Mouse (Mus musculus) heart, postnatal 25 days (tissue): ENCODE measurements around the gene Esm1. TPM values are rescaled to one million over a fixed set of nuclear protein-coding genes. Genes with fewer than 3 reads are reported as not detected.

Experiments used
- DNase-seq: peaks from one replicate; pipeline ENCODE4 v3.0.0; 2022; ENCODE audit warnings: low spot score
- intact Hi-C: fragments of 180-260 bp; cut with DNase I; formaldehyde crosslinking; loops from one replicate; pipeline ENCODE4 v1.15.1; 2025
- total RNA-seq, 2 experiments: library from RNA; stranded (reverse); gene quantifications; 2 replicates each; pipeline ENCODE4 v1.2.3; 2021

Gene Esm1
- total RNA-seq, result under 1 TPM; 0.70 to 0.95 TPM

GRCm38 (mm10) chr13:113209624-113210023 lies at the start of gene Esm1:
Gene Esm1 (plus strand): TSS chr13:113209659.
- no peak for DNase-seq
- intact Hi-C loops, result no loop called here

- intact Hi-C loops, result no loop called here
- DNase-seq, result no peak
Observed at GRCm38 (mm10) chr13:113164252-113165005, 45.0 kb upstream of the Esm1 start.

- intact Hi-C loops, result no loop called here
Observed at GRCm38 (mm10) chr13:113168018-113168534, 41.4 kb upstream of the Esm1 start.

GRCm38 (mm10) chr13:113170256-113170655 lies 39.2 kb upstream of the Esm1 start:
- DNase-seq, result no peak
- intact Hi-C loops, result no loop called here

More at GRCm38 (mm10) chr13:113168018-113168534, 41.4 kb upstream of the Esm1 start:
- no peak for DNase-seq

GRCm38 (mm10) chr13:113174162-113174561 lies 35.3 kb upstream of the Esm1 start:
- DNase-seq, result no peak
- intact Hi-C loops, result no loop called here

- intact Hi-C loops, result no loop called here
- no peak for DNase-seq
Observed at GRCm38 (mm10) chr13:113183310-113183709, 26.1 kb upstream of the Esm1 start.

GRCm38 (mm10) chr13:113183720-113184119 lies 25.7 kb upstream of the Esm1 start:
- DNase-seq, result no peak
- intact Hi-C loops, result no loop called here

GRCm38 (mm10) chr13:113196808-113197674 lies 12.4 kb upstream of the Esm1 start:
- DNase-seq, result no peak
- intact Hi-C loops, result no loop called here

- no peak for DNase-seq
- intact Hi-C loops, result no loop called here
Observed at GRCm38 (mm10) chr13:113197872-113198502, 11.5 kb upstream of the Esm1 start.

- intact Hi-C loops, result no loop called here
Observed at GRCm38 (mm10) chr13:113199331-113199730, 10.1 kb upstream of the Esm1 start.

GRCm38 (mm10) chr13:113200726-113201125 lies 8.7 kb upstream of the Esm1 start:
- DNase-seq, result no peak
- intact Hi-C loops, result no loop called here

More at GRCm38 (mm10) chr13:113199331-113199730, 10.1 kb upstream of the Esm1 start:
- no peak for DNase-seq

- no peak for DNase-seq
- intact Hi-C loops, result no loop called here
Observed at GRCm38 (mm10) chr13:113201631-113202030, 7.8 kb upstream of the Esm1 start.

- no peak for DNase-seq
- intact Hi-C loops, result no loop called here
Observed at GRCm38 (mm10) chr13:113202184-113202583, 7.3 kb upstream of the Esm1 start.

GRCm38 (mm10) chr13:113203146-113203545 lies 6.3 kb upstream of the Esm1 start:
- DNase-seq, result no peak
- intact Hi-C loops, result no loop called here

- DNase-seq, result no peak
- intact Hi-C loops, result no loop called here
Observed at GRCm38 (mm10) chr13:113205346-113205745, 4.1 kb upstream of the Esm1 start.

- intact Hi-C loops, result no loop called here
- DNase-seq, result no peak
Observed at GRCm38 (mm10) chr13:113211345-113211744, 1.9 kb downstream of the Esm1 start.

GRCm38 (mm10) chr13:113212401-113212800 lies 2.9 kb downstream of the Esm1 start:
- DNase-seq, result no peak
- intact Hi-C loops, result no loop called here

- intact Hi-C loops, result no loop called here
- DNase-seq, result no peak
Observed at GRCm38 (mm10) chr13:113213865-113214264, 4.4 kb downstream of the Esm1 start.

GRCm38 (mm10) chr13:113221851-113222250 lies 12.4 kb downstream of the Esm1 start:
- intact Hi-C loops, result no loop called here
- DNase-seq, result no peak

- DNase-seq, result peak; percentile 20
Observed at GRCm38 (mm10) chr13:113224105-113224504, 14.6 kb downstream of the Esm1 start.

More at GRCm38 (mm10) chr13:113224105-113224504, 14.6 kb downstream of the Esm1 start:
- intact Hi-C loops, result no loop called here
